Mouse (Mus musculus) thymus, postnatal 36 days (tissue): ENCODE measurements around the gene Arl6.

ENCODE experiments used
- DNase-seq, 2 experiments: peaks; one replicate each; pipeline ENCODE4 v3.0.0; 2022; ENCODE audit warnings: mixed read lengths in 2 of 2

Arl6 gene

DNA sequence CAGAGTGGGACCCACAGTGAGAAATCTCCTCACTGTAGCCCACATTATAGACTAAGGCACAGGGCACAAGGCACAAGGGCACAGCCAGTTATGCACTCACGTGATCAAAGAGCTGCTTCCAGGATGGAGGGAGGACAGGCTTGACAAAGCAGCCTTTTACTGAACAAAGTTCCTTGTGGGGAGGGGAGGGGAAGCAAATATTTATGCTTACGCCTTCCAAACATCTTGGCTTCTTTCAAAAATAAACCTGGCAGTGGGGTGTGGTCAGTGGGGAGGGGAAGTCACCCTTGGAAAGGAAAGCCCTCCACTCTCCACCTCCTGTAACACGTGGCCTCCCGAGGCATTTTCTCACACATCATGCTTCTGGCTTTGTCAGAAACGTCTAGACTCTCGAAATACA is 52.9 kb downstream of the Arl6 start:
- no peak for DNase-seq

DNA sequence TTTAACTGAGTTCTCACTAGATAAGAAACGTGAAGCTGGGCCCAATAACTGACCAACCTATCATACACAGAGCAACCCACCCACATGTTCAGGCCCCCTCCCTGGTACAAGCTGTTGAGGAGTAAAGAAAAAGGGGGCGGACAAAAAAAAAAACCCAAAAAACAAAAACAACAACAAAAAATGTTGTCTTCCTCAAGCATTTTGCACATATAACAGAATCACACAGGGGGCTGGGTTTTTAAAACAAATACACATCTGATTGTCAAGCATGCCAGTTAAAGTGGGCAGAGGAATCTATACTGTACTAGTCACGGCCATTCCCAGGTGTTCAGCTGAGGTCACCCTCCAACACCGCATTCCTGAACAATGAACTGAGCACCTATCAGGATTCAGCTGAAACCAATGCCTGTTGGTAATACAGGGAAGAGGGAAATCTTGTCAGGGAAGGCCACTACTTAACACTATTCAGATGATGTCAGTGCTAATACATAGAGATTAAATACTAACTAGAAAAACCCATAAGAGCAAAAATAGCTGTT is 53.4 kb downstream of the Arl6 start:
- no peak for DNase-seq

DNA sequence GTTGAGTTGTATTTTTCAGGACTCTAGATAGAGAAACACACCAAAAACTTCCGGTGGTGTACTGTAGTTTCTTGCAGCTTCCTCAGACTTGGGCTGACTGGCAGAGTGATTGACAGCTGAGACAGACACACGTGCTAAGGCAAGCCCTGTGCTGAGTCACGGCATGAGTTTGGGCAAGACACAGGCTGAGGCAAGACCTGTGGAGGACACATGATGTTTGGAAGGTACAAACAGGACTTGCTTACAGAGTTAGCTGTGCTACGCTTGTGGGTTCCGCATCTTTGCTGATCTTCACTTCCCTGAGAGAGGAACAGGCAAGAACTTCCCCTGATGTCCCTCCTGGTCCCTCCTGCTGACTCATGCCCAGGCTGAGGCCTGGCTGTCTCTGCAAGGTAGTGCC is 55.7 kb downstream of the Arl6 start:
- DNase-seq, result no peak

DNA sequence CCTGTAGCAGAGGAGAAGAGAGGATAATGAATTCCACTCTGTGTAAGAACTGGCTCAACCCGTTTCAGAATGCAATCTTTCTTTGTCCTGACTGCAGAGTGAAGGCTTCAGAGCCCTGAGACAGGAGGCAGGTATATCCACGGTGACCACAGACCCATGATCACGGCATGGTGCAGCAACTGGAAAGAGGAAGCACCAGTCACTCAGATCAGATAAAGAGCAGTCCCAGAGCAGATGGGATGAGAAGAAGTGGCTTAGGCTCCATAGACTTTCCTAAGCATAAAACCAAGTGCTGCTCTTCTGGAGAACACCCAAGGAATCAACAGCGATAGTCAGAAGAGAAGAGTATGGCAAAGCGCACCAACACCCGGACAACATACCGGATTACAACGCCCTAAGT is 60.0 kb downstream of the Arl6 start:
- DNase-seq, result no peak

DNA sequence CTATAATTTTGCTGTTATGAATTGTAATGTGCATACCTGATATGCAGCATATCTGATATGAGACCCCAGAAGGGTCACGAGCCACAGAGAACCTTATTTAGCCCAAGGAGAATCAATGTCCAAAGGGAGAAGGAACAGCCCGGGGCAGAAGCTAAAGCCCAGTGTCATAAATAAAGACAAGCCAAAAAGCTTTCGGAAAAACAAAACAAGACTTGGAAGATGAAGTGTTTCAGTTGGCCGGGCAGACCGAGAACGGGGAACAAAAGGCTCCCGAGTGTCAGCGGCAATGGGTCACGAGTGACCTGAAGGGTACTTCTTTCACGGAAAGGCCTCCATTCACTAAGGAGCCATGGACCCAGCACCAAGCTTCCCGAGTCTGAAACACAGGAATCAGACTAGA is 65.2 kb downstream of the Arl6 start:
- DNase-seq, result no peak

DNA sequence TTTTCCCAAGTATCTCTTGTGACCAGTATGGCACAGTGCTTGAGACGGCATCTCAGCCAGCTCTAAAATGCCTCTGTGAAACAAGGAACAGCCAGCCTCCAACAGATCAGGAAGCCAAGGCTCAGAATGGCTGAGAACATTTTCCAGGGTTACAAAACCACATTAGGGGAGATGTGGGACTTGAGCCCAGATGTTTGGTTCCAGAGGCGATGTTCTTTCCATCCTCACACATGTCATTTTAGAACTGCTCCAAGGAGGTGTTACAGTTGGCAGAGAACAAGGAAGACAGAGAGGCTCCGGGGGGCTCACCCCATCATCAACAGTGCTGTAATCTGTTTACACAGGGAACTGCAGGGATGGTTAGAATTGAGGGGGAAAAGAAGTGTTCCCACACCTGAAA is 66.5 kb downstream of the Arl6 start:
- no peak for DNase-seq

DNA sequence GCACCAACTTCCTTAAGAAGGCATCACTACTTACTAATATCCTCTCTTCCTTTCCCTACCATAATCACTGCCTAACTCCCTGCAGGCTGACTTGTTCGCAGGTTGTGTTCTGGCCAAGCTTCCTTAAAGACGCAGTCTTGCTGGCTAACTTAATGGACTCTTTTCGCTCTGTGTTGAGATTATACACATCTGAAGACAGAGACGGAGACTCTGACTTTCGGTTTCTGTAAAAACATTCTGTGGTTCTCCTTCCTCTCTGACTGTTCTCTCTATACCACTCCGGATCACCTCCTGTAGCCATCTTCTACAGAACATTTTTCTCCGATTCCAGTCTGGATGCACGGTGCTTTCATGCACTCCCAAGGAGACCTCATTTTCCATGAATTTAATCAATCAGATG is 68.4 kb downstream of the Arl6 start:
- DNase-seq, result no peak

DNA sequence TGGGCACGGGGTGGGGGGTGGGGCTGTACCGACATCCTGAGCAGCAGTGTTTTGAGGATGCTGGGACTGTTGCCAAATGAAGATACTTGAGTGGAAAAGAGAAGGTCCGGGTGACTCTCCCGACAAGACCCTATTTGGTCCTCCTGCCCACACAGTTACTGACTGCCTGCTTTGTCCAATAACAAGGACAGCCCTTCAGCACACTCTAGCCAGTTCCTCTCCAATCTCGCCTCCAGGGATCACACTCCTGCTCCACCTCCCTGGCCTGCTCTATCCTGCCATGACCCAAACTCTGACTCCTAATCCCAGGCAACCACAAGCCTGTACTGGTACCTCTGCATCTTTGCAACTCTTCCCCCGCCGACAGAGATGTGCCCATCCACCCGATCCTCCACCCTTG is 69.4 kb downstream of the Arl6 start:
- DNase-seq, result no peak

DNA sequence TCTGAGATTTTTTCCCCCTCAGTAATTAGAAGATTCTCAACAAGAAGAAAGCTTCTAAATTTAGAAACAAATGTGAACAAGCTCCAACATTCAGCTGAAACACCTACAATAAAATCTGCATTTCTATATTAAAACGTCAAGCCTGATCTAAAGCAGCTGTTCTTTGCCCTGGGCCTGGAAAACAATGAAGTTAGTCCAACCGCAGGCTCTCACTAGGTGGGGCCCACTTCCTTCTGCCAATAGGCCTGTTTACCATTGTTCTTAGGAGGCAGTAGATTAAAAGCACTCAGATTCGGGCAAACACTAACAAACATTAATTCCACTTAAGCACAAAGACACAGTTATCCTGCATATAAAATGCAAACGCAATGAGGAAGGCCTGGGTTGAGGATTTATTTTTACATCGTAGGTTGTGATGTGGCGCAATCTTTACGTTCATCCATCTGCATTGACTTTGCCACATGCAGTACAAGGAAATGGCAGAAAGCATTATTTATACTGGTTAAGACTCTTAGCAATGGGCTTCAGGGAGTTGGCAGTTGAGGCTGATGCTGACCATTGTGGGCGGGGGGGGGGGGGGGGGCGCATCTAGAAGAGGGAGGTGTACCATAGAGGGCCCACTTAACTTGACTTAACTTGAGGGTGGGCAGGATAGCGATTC is 71.3 kb downstream of the Arl6 start:
- DNase-seq, result no peak

DNA sequence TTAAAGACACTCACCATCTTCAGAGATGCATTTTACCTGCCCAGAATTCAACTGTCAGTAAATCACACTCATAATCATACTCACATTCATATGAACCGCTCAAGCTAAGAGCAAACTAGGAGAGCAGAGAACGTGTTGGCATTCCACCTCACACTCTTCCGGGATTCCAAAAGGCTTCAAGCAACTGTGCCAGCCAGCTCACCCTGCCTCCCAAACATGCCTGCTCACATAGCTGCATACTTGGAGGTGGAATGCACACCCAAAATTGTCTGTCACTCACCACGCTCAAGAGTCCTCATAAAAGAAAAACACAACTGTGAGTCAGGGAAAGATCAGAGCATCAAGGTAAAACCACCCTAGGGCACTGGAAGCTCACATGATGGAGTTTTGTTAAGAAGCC is 72.8 kb downstream of the Arl6 start:
- DNase-seq, result no peak

DNA sequence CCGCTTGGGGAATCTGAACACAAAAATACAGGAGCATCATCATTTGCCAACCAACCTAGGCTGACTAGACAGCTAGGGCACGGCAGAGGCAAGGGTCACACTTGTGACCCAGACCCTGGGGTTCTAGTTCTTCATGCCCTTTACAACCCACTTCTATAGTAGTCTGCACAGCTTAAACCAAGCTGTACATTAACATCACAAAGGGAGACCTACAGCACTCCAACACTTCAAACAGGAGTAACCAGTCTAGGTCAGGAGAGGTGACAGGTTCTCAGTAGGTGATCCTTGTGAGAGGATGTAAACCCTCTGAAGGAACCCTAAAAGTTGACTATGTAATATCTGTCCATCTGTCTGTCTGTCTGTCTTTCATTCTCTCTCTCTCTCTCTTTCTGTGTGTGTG is 73.6 kb downstream of the Arl6 start:
- DNase-seq, result no peak

DNA sequence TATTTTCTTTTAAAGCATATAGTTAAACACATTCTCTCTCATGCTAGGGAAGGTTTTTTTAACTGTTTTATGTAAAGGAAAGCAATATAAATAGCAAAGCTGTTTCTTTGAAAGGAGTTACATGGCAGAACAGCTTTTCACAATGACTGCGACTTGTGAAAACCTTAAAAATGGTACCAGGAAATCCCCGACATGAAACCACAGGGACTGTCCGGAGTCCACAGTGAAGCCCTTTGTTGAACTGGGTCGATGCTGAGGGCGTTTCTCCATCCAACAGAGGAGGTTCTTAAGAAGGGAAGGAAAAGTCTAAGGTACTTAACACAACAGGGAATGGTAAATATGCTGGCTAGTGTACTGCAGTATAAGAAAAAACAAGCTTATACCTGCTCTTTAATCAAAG is 75.2 kb downstream of the Arl6 start:
- no peak for DNase-seq
